Mouse (Mus musculus) intestine, embryonic 16.5 days (tissue): Measurements from ENCODE around the gene Mum1. TPM values are rescaled to one million over a fixed set of nuclear protein-coding genes. Genes with fewer than 3 reads are reported as not detected.
A peak's percentile ranks its signal among the peaks of the same experiment; 100 is the strongest.

ENCODE experiments used
- ATAC-seq: fragments of 200-750 bp; cut with Nextera tagmentation; 2 replicates; pipeline ENCODE4 v1.8.0; 2017; ENCODE audit warnings: moderate TSS enrichment, moderate library complexity
- H3K27ac ChIP-seq: fragments of 300-500 bp; sonication (generic); 2 replicates; pipeline ENCODE4 v1.5.1; 2014; ENCODE audit warnings: mild to moderate bottlenecking, low read length
- H3K27me3 ChIP-seq: fragments of 300-500 bp; sonication (generic); replicated peaks from 2 replicates; pipeline ENCODE4 v1.6.1; 2014; ENCODE audit warnings: low read length, control low read depth, mixed read lengths; ENCODE audit not compliant: control insufficient read depth, insufficient read depth
- H3K36me3 ChIP-seq: fragments of 300-500 bp; sonication (generic); 2 replicates; pipeline ENCODE4 v1.6.1; 2014; ENCODE audit warnings: low read length, control low read depth; ENCODE audit not compliant: control insufficient read depth, insufficient read depth
- H3K4me1 ChIP-seq: fragments of 300-500 bp; sonication (generic); 2 replicates; pipeline ENCODE4 v1.6.1; 2014; ENCODE audit warnings: low read length, control low read depth, mixed read lengths; ENCODE audit not compliant: control insufficient read depth, insufficient read depth
- H3K4me2 ChIP-seq: fragments of 300-500 bp; sonication (generic); 2 replicates; pipeline ENCODE4 v1.6.1; 2014; ENCODE audit warnings: low read depth, low read length, control low read depth
- H3K4me3 ChIP-seq: fragments of 300-500 bp; sonication (generic); 2 replicates; pipeline ENCODE4 v1.5.1; 2014; ENCODE audit warnings: mild to moderate bottlenecking, low read length
- H3K9ac ChIP-seq: fragments of 300-500 bp; sonication (generic); 2 replicates; pipeline ENCODE4 v1.6.1; 2014; ENCODE audit warnings: low read depth, low read length
- H3K9me3 ChIP-seq: fragments of 300-500 bp; sonication (generic); 2 replicates; pipeline ENCODE4 v1.6.1; 2016; ENCODE audit warnings: low read length, control low read depth; ENCODE audit not compliant: control insufficient read depth
- WGBS: fragments of 180-500 bp; shearing (Covaris S2); extraction: QIAGEN DNeasy Blood & Tissue Kit; methylation state at CpG from one replicate; pipeline ENCODE4 v1.1.7; 2014; 5-methylcytosine and 5-hydroxymethylcytosine counted together
- polyA plus RNA-seq: library from polyadenylated mRNA; unstranded; fragments of >200 nt; fragmentation: Nextera tagmentation; extraction: Ambion mirVana; gene quantifications from 2 replicates; pipeline ENCODE4 v1.2.1, GENCODE M21; 2015

Gene Mum1
- polyA plus RNA-seq: 40.9 and 42.4 TPM in 2 replicates

DNA sequence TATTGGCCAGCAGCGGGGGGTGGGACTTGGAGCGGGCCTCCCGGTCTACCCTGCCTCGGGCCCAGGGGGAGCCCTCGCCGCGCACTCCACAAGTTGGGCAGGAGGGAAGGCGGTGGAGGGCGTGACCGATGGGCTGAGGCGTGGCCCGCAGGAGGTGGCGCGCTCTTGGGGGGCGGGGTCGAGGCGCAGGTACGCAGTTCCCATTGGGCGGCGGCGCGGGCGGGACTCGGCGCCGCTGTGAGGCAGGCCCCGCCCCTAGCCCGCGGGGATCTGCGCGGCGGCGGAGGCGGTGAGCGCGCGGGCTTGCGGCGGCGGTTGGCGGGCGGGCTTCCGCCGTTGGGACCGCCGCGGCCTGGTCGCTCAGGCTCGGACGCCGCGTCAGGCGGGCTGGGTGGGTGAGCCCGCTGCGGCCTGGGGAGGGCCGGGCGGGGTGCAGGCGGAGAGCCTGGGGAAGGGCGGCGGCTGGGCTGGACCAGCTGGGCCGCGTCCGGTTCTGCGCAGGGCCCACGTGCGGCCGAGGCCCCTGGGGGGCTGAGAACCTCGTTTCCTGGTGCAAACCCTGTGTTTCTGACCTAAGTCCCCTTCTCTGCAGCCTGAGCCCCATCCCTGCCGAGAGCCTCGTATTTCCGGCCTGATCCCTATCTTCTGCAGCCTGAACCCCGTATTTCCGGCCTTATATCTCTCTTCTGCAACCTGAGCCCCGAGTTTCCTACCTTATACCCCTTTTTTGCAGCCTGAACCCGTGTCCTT is at the start of gene Mum1:
Gene Mum1, plus strand, starts transcription at position 19 of the 750 bp plus-strand sequence.
- H3K4me3 ChIP-seq: peak within 1 kb of the TSS; percentile 83
- peak within 1 kb of the TSS; percentile 95 for H3K9ac ChIP-seq
- peak within 1 kb of the TSS; percentile 73 for H3K4me2 ChIP-seq
- H3K9me3 ChIP-seq: no peaks in the 10 kb centered on the region
- WGBS: 0% methylated on average over 68 of the region's 75 CpGs
- H3K4me1 ChIP-seq: peaks cover 27% of the 10 kb centered on the region
- peak within 1 kb of the TSS; percentile 90 for H3K27ac ChIP-seq
- ATAC-seq: peak; percentile 99
- H3K27me3 ChIP-seq: no peaks in the 10 kb centered on the region
- peaks cover 7% of the 10 kb centered on the region for H3K36me3 ChIP-seq

DNA sequence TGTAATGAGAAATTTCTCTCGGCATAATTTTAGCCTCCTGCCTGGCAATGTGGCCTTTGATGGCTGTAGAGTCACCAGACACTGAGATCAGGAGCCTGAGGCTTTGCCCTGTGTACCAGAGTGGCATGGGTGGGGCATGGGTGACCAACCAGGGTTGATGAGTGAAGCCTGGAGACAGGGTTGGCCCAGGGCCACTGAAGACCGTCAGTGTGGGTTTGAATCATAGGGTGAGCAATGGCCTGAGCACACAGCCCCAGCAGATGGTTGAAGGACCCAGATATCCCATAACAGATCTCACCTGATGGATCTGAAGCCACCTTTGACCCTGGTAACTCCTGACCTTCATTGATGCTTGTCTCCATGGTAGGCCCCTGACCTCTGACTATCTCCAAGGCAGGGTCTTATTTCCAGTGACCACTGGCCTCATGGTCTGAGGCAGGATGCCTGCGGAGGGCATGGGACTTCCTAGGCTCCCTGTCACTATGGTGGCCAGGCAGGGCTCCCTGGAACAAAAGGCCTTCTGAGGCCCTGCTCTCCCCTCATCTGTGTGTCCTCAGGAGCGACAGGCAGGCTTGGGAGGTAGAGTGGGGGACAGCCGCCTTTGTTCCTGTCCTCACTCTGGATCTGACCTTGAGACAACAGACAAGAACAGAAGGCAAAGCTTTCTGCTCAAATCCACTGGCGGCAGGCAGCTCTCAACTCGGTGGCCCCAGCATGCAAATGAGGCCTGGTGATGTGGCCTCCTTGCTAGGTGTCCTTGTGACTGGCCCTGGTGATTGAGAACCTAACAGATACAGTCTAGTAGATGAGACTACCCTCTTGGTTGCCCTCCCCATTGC is 48.6 kb upstream of the Mum1 start:
- H3K9me3 ChIP-seq: no peaks in the 10 kb centered on the region
- WGBS: 67% methylated on average over 7 of the region's 7 CpGs
- H3K4me2 ChIP-seq: no peak overlapping the region
- no peak overlapping the region; the same call in 1 of the 2 replicates for H3K9ac ChIP-seq
- peaks cover 9% of the 10 kb centered on the region for H3K4me1 ChIP-seq
- H3K4me3 ChIP-seq: no peak overlapping the region
- H3K27me3 ChIP-seq: no peaks in the 10 kb centered on the region
- no peak for ATAC-seq
- H3K36me3 ChIP-seq: no peaks in the 10 kb centered on the region
- H3K27ac ChIP-seq: no peak overlapping the region

GRCm38 (mm10) chr10:80179068-80180051 is 46.9 kb upstream of the Mum1 start, which contains the start of gene Efna2:
Efna2 (plus strand) TSS chr10:80179482.
- Histone ChIP-seq H3K4me3 (peak within 1 kb of the TSS; percentile 73), H3K4me2 (peak within 1 kb of the TSS; percentile 79), H3K4me1 (peaks cover 9% of the 10 kb centered on the region), H3K27me3 (no peaks in the 10 kb centered on the region), H3K9me3 (no peaks in the 10 kb centered on the region), H3K36me3 (no peaks in the 10 kb centered on the region), H3K27ac (peak within 1 kb of the TSS; percentile 14; the same call in 1 of the 2 replicates), H3K9ac (peak within 1 kb of the TSS; percentile 80)
- WGBS: 2% methylated on average over 102 of the region's 106 CpGs
- ATAC-seq: peak; percentile 60

DNA sequence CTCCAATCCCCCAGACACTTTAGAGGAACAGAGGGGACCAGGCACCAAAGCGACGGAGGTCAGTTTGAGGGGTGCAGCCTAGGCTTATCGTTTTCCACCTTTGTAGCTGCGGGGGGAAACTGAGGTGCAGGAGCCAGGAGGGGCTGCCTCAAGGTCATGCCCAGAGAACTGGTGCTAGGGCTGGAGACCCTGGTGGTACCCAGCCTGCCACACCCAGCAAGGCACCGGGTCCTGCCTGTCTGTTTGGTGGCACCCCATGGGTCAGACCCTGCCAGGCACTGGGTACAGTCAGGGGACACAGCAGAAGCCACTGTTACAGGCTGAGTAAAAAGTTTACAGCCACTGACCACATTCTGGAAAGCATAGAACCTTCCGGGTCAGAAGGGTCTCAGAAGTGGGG is 45.9 kb upstream of the Mum1 start:
- Histone ChIP-seq H3K27ac (no peak overlapping the region), H3K4me1 (peaks cover 9% of the 10 kb centered on the region), H3K36me3 (no peaks in the 10 kb centered on the region), H3K9ac (peak overlapping the region; percentile 80), H3K9me3 (no peaks in the 10 kb centered on the region), H3K27me3 (no peaks in the 10 kb centered on the region), H3K4me2 (peak overlapping the region; percentile 79), H3K4me3 (peak overlapping the region; percentile 73)
- no peak for ATAC-seq
- 46% methylated on average over 6 of the region's 6 CpGs for WGBS

GRCm38 (mm10) chr10:80180823-80181222 is 45.4 kb upstream of the Mum1 start:
- H3K27ac ChIP-seq: no peak overlapping the region
- no peak for ATAC-seq
- no peaks in the 10 kb centered on the region for H3K9me3 ChIP-seq
- no peak overlapping the region for H3K4me3 ChIP-seq
- H3K36me3 ChIP-seq: no peaks in the 10 kb centered on the region
- peak overlapping the region; percentile 80; the same call in 1 of the 2 replicates for H3K9ac ChIP-seq
- no peaks in the 10 kb centered on the region for H3K27me3 ChIP-seq
- 61% methylated on average over 5 of the region's 5 CpGs for WGBS
- H3K4me1 ChIP-seq: peaks cover 9% of the 10 kb centered on the region
- H3K4me2 ChIP-seq: peak overlapping the region; percentile 79

DNA sequence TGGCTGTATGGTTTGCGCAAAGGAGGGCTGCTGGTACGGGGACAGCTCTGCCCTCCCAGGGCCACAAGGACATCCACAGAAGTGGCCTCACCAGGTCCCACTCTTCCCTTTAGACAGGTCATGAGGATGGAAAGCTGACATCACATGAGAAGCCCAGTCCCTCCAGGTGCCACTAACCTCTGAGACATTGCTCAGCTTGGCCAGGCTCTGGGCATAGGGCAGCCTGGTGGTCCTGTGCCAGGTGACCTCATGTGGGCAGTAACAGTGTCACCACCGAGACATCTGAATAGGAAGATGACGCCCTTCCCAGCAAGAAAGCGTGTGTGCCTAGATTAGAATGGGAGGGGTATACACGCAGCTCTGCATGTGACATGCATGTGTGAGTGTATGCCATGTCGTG is 43.7 kb upstream of the Mum1 start:
- Histone ChIP-seq H3K27me3 (no peaks in the 10 kb centered on the region), H3K4me2 (no peak overlapping the region), H3K27ac (no peak overlapping the region), H3K36me3 (no peaks in the 10 kb centered on the region), H3K4me3 (no peak overlapping the region), H3K9ac (no peak overlapping the region), H3K9me3 (no peaks in the 10 kb centered on the region), H3K4me1 (peaks cover 9% of the 10 kb centered on the region)
- 91% methylated on average over 7 of the region's 7 CpGs for WGBS
- no peak for ATAC-seq

DNA sequence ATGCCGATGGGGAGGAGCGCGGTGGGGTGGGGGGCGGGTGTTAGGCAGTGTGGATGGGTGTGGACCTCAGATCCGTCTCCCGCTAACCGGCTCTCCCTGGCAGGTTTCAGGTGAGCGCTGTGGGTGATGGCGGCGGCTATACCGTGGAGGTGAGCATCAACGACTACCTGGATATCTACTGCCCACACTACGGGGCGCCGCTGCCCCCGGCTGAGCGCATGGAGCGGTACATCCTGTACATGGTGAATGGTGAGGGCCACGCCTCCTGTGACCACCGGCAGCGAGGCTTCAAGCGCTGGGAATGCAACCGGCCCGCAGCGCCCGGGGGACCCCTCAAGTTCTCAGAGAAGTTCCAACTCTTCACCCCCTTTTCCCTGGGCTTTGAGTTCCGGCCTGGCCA is 39.6 kb upstream of the Mum1 start:
- no peak overlapping the region for H3K4me2 ChIP-seq
- no peak overlapping the region for H3K9ac ChIP-seq
- no peak overlapping the region for H3K4me3 ChIP-seq
- H3K9me3 ChIP-seq: no peaks in the 10 kb centered on the region
- no peak overlapping the region for H3K27ac ChIP-seq
- peaks cover 19% of the 10 kb centered on the region for H3K27me3 ChIP-seq
- H3K4me1 ChIP-seq: peaks cover 12% of the 10 kb centered on the region
- H3K36me3 ChIP-seq: no peaks in the 10 kb centered on the region
- WGBS: 58% methylated on average over 27 of the region's 27 CpGs
- no peak for ATAC-seq

GRCm38 (mm10) chr10:80187739-80188138 is 38.5 kb upstream of the Mum1 start:
- H3K27me3 ChIP-seq: peaks cover 28% of the 10 kb centered on the region

More at GRCm38 (mm10) chr10:80187739-80188138, 38.5 kb upstream of the Mum1 start:
- Histone ChIP-seq H3K27ac (no peak overlapping the region), H3K4me1 (peaks cover 12% of the 10 kb centered on the region), H3K36me3 (no peaks in the 10 kb centered on the region), H3K9ac (no peak overlapping the region), H3K4me2 (no peak overlapping the region), H3K4me3 (no peak overlapping the region), H3K9me3 (no peaks in the 10 kb centered on the region)
- ATAC-seq: no peak
- 89% methylated on average over 10 of the region's 10 CpGs for WGBS
